Mouse (Mus musculus): ENCODE measurements around the gene Slc34a1. TPM values are rescaled to one million over a fixed set of nuclear protein-coding genes. Genes with fewer than 3 reads are reported as not detected.
A peak's percentile ranks its signal among the peaks of the same experiment; 100 is the strongest.

The Slc34a1 gene
- polyA plus RNA-seq, 1 experiment from 2014 or later = not detected

DNA sequence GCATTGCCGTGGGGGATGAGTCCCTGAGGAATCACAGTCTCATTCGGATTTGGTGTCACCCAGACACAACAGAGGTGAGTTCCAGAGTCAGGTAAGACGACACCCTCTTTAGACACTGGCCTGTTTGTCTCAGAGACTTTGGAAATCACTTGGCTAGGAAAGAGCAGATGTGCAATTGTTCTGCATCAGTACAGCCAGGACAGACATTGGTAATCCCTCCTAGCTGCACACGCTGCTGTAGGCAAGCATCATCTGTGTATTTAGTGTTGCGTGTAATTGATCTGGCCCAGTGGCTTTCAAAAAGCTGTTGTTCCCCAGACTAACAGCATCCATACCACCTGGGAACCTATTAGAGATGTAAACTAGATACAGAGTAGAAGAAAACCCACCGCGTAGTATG lies 5.3 kb downstream of the Slc34a1 start:
- H3K4me2 ChIP-seq (ENCODE audit: low read depth, low read length) = no peak overlapping the region
- no peaks in the 10 kb centered on the region for H3K27me3 ChIP-seq (ENCODE audit: control insufficient read depth, insufficient read depth, low read depth, low read length)
- H3K9me3 ChIP-seq (ENCODE audit: control insufficient read depth, low read length) = no peaks in the 10 kb centered on the region
- no peak overlapping the region for H3K27ac ChIP-seq (ENCODE audit: low read length)
- H3K4me1 ChIP-seq (replicated peaks; ENCODE audit: control insufficient read depth, insufficient read depth, low read length) = peaks cover 4% of the 10 kb centered on the region
- H3K36me3 ChIP-seq (ENCODE audit: control insufficient read depth, insufficient read depth, low read length) = no peaks in the 10 kb centered on the region
- 75% methylated on average over 7 of the region's 7 CpGs for WGBS
- no peak overlapping the region for H3K9ac ChIP-seq (ENCODE audit: low read length)
- no peak overlapping the region for H3K4me3 ChIP-seq (ENCODE audit: low read length)
- no peak for ATAC-seq (ENCODE audit: low read depth)

GRCm38 (mm10) chr13:55403935-55404852 lies 6.2 kb downstream of the Slc34a1 start:
- Histone ChIP-seq H3K27ac (ENCODE audit: low read length) (no peak overlapping the region), H3K9me3 (ENCODE audit: control insufficient read depth, low read length) (no peaks in the 10 kb centered on the region), H3K36me3 (ENCODE audit: control insufficient read depth, insufficient read depth, low read length) (no peaks in the 10 kb centered on the region), H3K4me3 (ENCODE audit: low read length) (no peak overlapping the region), H3K27me3 (ENCODE audit: control insufficient read depth, insufficient read depth, low read depth, low read length) (no peaks in the 10 kb centered on the region; the same call in 1 of the 2 replicates), H3K9ac (ENCODE audit: low read length) (no peak overlapping the region), H3K4me2 (ENCODE audit: low read depth, low read length) (no peak overlapping the region), H3K4me1 (replicated peaks; ENCODE audit: control insufficient read depth, insufficient read depth, low read length) (peaks cover 4% of the 10 kb centered on the region)
- no peak for ATAC-seq (ENCODE audit: low read depth)
- WGBS = 64% methylated on average over 15 of the region's 15 CpGs

DNA sequence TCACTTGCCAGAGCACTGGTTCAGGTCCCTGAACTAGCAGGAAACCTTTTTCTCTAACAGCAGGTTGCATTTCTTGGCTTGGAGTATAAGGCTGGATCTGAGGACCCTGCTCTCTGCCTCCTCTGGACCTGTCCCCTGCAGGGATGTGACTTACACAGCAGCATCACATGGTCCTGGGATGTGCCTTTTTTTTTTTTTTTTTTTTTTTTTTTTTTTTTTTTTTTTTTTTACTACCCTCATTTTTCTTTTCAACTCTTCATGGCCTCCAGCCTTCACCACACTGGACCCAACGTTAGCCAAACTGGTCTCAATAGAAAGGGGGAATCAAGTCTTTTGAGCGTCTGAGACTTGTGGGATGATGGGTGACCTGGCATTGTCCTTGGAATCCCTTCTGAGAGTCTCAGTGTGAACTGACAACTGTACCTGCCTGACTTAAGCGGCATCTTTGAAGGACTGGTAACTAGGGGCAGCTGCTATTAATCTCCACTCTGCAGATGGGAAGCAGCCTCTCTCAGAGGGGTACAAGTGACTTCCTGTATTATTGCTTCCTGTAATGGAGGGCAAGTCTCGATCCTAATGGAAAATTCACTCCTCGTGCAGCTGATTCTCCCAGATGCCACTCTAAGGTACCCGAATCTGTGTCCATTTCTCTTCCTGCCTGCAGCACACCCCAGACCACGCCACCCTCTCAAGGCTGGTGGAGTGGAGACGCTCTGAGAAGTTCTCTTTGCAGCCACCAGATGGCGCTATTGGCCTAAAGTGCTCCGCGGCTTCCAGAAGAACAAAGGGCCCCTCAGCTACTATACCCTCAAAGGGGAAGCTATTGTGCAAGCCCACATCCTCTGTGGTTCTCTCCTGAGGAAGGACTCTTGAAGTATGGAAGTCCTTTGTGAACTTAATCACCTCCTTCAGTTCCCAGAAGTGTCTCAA lies 7.1 kb downstream of the Slc34a1 start:
- H3K4me1 ChIP-seq (replicated peaks; ENCODE audit: control insufficient read depth, insufficient read depth, low read length) = peaks cover 4% of the 10 kb centered on the region
- no peaks in the 10 kb centered on the region for H3K9me3 ChIP-seq (ENCODE audit: control insufficient read depth, low read length)
- H3K4me3 ChIP-seq (ENCODE audit: low read length) = no peak overlapping the region
- H3K27ac ChIP-seq (ENCODE audit: low read length) = no peak overlapping the region
- peak overlapping the region; percentile 23; the same call in 1 of the 2 replicates for H3K4me2 ChIP-seq (ENCODE audit: low read depth, low read length)
- H3K9ac ChIP-seq (ENCODE audit: low read length) = no peak overlapping the region; the same call in 1 of the 2 replicates
- ATAC-seq (ENCODE audit: low read depth) = peak; percentile 93
- 12% methylated on average over 11 of the region's 11 CpGs for WGBS
- H3K27me3 ChIP-seq (ENCODE audit: control insufficient read depth, insufficient read depth, low read depth, low read length) = no peaks in the 10 kb centered on the region; the same call in 1 of the 2 replicates
- H3K36me3 ChIP-seq (ENCODE audit: control insufficient read depth, insufficient read depth, low read length) = no peaks in the 10 kb centered on the region

GRCm38 (mm10) chr13:55405783-55406390 lies 7.9 kb downstream of the Slc34a1 start:
- 63% methylated on average over 13 of the region's 13 CpGs for WGBS
- Histone ChIP-seq H3K4me2 (ENCODE audit: low read depth, low read length) (no peak overlapping the region), H3K4me3 (ENCODE audit: low read length) (no peak overlapping the region), H3K36me3 (ENCODE audit: control insufficient read depth, insufficient read depth, low read length) (no peaks in the 10 kb centered on the region), H3K27ac (ENCODE audit: low read length) (no peak overlapping the region), H3K4me1 (replicated peaks; ENCODE audit: control insufficient read depth, insufficient read depth, low read length) (peaks cover 4% of the 10 kb centered on the region), H3K9me3 (ENCODE audit: control insufficient read depth, low read length) (no peaks in the 10 kb centered on the region), H3K27me3 (ENCODE audit: control insufficient read depth, insufficient read depth, low read depth, low read length) (no peaks in the 10 kb centered on the region; the same call in 1 of the 2 replicates), H3K9ac (ENCODE audit: low read length) (no peak overlapping the region; the same call in 1 of the 2 replicates)
- ATAC-seq (ENCODE audit: low read depth) = peak; percentile 16; the same call in 1 of the 2 replicates

DNA sequence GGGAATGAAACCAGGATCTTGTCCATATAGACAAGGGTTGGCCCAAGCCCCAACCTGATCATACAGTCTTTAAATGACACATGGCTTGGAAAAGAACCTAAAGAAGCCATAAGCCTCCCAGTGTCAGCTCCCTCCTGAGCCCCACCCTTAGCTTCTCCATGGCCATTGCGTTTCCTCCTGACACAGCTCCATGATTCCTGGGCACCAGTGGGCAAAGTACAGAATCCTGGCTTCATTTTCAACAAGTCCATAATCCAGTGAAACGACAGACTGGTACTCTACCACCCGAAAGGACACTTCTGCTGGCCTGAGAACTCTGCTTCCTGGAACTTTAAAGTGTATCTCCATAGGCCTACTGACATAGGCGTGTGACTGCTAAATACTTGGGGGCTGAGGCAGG lies 9.4 kb downstream of the Slc34a1 start:
- H3K4me2 ChIP-seq (ENCODE audit: low read depth, low read length) = no peak overlapping the region
- H3K27ac ChIP-seq (ENCODE audit: low read length) = no peak overlapping the region
- H3K27me3 ChIP-seq (ENCODE audit: control insufficient read depth, insufficient read depth, low read depth, low read length) = no peaks in the 10 kb centered on the region; the same call in 1 of the 2 replicates
- H3K4me3 ChIP-seq (ENCODE audit: low read length) = no peak overlapping the region
- peaks cover 4% of the 10 kb centered on the region for H3K4me1 ChIP-seq (replicated peaks; ENCODE audit: control insufficient read depth, insufficient read depth, low read length)
- no peaks in the 10 kb centered on the region for H3K36me3 ChIP-seq (ENCODE audit: control insufficient read depth, insufficient read depth, low read length)
- ATAC-seq (ENCODE audit: low read depth) = no peak
- no peaks in the 10 kb centered on the region for H3K9me3 ChIP-seq (ENCODE audit: control insufficient read depth, low read length)
- H3K9ac ChIP-seq (ENCODE audit: low read length) = no peak overlapping the region
- WGBS = 77% methylated on average over 4 of the region's 4 CpGs

DNA sequence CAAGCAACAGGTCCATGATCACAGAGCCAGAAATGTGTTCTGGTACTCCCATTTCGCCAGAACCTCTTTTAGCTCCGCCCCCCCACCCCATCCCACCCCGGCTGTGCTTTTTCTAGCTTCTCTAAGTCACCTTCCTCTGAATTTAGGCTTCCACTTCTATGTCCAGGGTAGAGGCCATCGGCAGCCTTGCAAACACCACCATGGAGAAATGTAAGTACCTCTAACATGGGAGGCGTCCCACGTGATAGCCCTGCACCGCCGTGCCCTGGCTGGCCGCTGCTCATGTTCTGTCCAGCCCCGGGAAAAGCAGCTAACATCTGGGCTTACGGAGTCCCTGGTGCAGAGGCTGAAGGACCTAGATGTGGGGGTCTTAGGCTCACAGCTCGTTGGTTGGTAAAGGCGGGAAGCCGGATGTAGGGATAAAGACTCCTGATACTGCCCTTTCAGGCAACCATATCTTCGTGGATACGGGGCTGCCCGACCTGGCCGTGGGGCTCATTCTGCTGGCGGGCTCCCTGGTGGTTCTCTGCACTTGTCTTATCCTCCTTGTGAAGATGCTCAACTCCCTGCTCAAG lies 10.6 kb downstream of the Slc34a1 start:
- Histone ChIP-seq H3K36me3 (ENCODE audit: control insufficient read depth, insufficient read depth, low read length) (no peaks in the 10 kb centered on the region), H3K27ac (ENCODE audit: low read length) (no peak overlapping the region), H3K27me3 (ENCODE audit: control insufficient read depth, insufficient read depth, low read depth, low read length) (no peaks in the 10 kb centered on the region; the same call in 1 of the 2 replicates), H3K4me1 (replicated peaks; ENCODE audit: control insufficient read depth, insufficient read depth, low read length) (peaks cover 4% of the 10 kb centered on the region), H3K9ac (ENCODE audit: low read length) (no peak overlapping the region), H3K9me3 (ENCODE audit: control insufficient read depth, low read length) (no peaks in the 10 kb centered on the region), H3K4me3 (ENCODE audit: low read length) (no peak overlapping the region), H3K4me2 (ENCODE audit: low read depth, low read length) (no peak overlapping the region)
- 79% methylated on average over 19 of the region's 19 CpGs for WGBS
- no peak for ATAC-seq (ENCODE audit: low read depth)

GRCm38 (mm10) chr13:55411826-55412225 lies 13.8 kb downstream of the Slc34a1 start:
- ATAC-seq (ENCODE audit: low read depth) = no peak
- 61% methylated on average over 7 of the region's 7 CpGs for WGBS
- no peak overlapping the region for H3K9ac ChIP-seq (ENCODE audit: low read length)
- peaks cover 5% of the 10 kb centered on the region for H3K4me1 ChIP-seq (replicated peaks; ENCODE audit: control insufficient read depth, insufficient read depth, low read length)
- H3K27ac ChIP-seq (ENCODE audit: low read length) = no peak overlapping the region
- H3K36me3 ChIP-seq (ENCODE audit: control insufficient read depth, insufficient read depth, low read length) = no peaks in the 10 kb centered on the region
- H3K4me2 ChIP-seq (ENCODE audit: low read depth, low read length) = no peak overlapping the region
- no peak overlapping the region for H3K4me3 ChIP-seq (ENCODE audit: low read length)
- no peaks in the 10 kb centered on the region for H3K9me3 ChIP-seq (ENCODE audit: control insufficient read depth, low read length)
- peaks cover 9% of the 10 kb centered on the region for H3K27me3 ChIP-seq (ENCODE audit: control insufficient read depth, insufficient read depth, low read depth, low read length)

GRCm38 (mm10) chr13:55412643-55413307 lies 14.8 kb downstream of the Slc34a1 start:
- Histone ChIP-seq H3K27ac (ENCODE audit: low read length) (no peak overlapping the region), H3K4me3 (ENCODE audit: low read length) (no peak overlapping the region), H3K9me3 (ENCODE audit: control insufficient read depth, low read length) (no peaks in the 10 kb centered on the region), H3K27me3 (ENCODE audit: control insufficient read depth, insufficient read depth, low read depth, low read length) (peaks cover 9% of the 10 kb centered on the region), H3K4me1 (replicated peaks; ENCODE audit: control insufficient read depth, insufficient read depth, low read length) (peaks cover 5% of the 10 kb centered on the region), H3K9ac (ENCODE audit: low read length) (no peak overlapping the region), H3K36me3 (ENCODE audit: control insufficient read depth, insufficient read depth, low read length) (no peaks in the 10 kb centered on the region), H3K4me2 (ENCODE audit: low read depth, low read length) (no peak overlapping the region)
- ATAC-seq (ENCODE audit: low read depth) = no peak
- 77% methylated on average over 13 of the region's 13 CpGs for WGBS
